Mouse (Mus musculus) cerebellum, adult 2 months (tissue): ENCODE measurements around the gene Zfp764. TPM values are rescaled to one million over a fixed set of nuclear protein-coding genes. Genes with fewer than 3 reads are reported as not detected.
"Not testable (repeated sequence)": the region's sequence is repeated elsewhere in the genome, so short reads cannot be mapped to it uniquely, and the experiment has no call there.

Experiments used
- DNase-seq, 2 experiments: peaks; one replicate each; pipeline ENCODE4 v3.0.0; 2021
- H3K27ac ChIP-seq: fragments of 200-500 bp; 2 replicates; pipeline ENCODE4 v1.5.1; 2012; ENCODE audit warnings: low read length, control low read depth, inconsistent platforms; ENCODE audit not compliant: insufficient read depth
- H3K27me3 ChIP-seq: fragments of 200-500 bp; 2 replicates; pipeline ENCODE4 v1.6.1; 2012; ENCODE audit warnings: inconsistent platforms, mild to moderate bottlenecking, low read length, moderate library complexity; ENCODE audit not compliant: control insufficient read depth, insufficient read depth
- H3K4me1 ChIP-seq: fragments of 200-500 bp; 2 replicates; pipeline ENCODE4 v1.6.1; 2011; ENCODE audit warnings: low read length; ENCODE audit not compliant: control insufficient read depth, insufficient read depth
- H3K4me3 ChIP-seq: fragments of 200-500 bp; replicated peaks from 2 replicates; pipeline ENCODE3; 2011; ENCODE audit warnings: mild to moderate bottlenecking, low read depth, low read length, control low read depth; ENCODE audit not compliant: insufficient read depth
- CTCF ChIP-seq: fragments of 200-500 bp; IDR thresholded peaks from 2 replicates; pipeline ENCODE4 v1.5.1; 2011; ENCODE audit warnings: low read depth, mild to moderate bottlenecking, control low read depth, low read length, moderate library complexity, borderline replicate concordance; ENCODE audit not compliant: insufficient read depth
- POLR2A ChIP-seq: fragments of 200-500 bp; IDR thresholded peaks from 2 replicates; pipeline ENCODE4 v1.6.1; 2011; ENCODE audit warnings: low read length, control low read depth, borderline replicate concordance; ENCODE audit not compliant: insufficient read depth
- WGBS: fragments of 180-500 bp; shearing (Covaris S2); methylation state at CpG from one replicate; pipeline ENCODE4 v1.1.7; 2018; 5-methylcytosine and 5-hydroxymethylcytosine counted together
- polyA plus RNA-seq: library from polyadenylated mRNA; depleted of rRNA; stranded (reverse); fragments of >200 nt; gene quantifications from 2 replicates; pipeline ENCODE4 v1.2.3, GENCODE M21; 2012; rRNA removed

The Zfp764 gene
- polyA plus RNA-seq, 1 experiment = 4.0 TPM

GRCm38 (mm10) chr7:127363475-127363921 is 43.1 kb downstream of the Zfp764 start:
- TF ChIP-seq CTCF (no peak), POLR2A (peak; percentile 60; the same call in 1 of the 2 replicates)
- H3K4me3 ChIP-seq = peak overlapping the region; percentile 51
- peak overlapping the region; percentile 68 for H3K27ac ChIP-seq
- H3K4me1 ChIP-seq = no peaks in the 10 kb centered on the region
- WGBS = 2% methylated on average over 24 of the region's 24 CpGs
- no peaks in the 10 kb centered on the region for H3K27me3 ChIP-seq
- peak; percentile 79 to 84 for DNase-seq

- peak; percentile 50 to 54 for DNase-seq
- WGBS = 4% methylated on average over 13 of the region's 13 CpGs
- peak overlapping the region; percentile 51 for H3K4me3 ChIP-seq
These were observed 44.2 kb downstream of the Zfp764 start for GRCm38 (mm10) chr7:127362418-127362817.

GRCm38 (mm10) chr7:127361449-127361848 is 45.2 kb downstream of the Zfp764 start:
- no peak overlapping the region for H3K4me3 ChIP-seq
- H3K4me1 ChIP-seq = no peaks in the 10 kb centered on the region
- WGBS = 38% methylated on average over 13 of the region's 13 CpGs
- no peak overlapping the region for H3K27ac ChIP-seq
- no peaks in the 10 kb centered on the region for H3K27me3 ChIP-seq
- DNase-seq = peak in 1 of 2 experiments; percentile 26
- TF ChIP-seq CTCF (no peak), POLR2A (no peak)

More at GRCm38 (mm10) chr7:127362418-127362817, 44.2 kb downstream of the Zfp764 start:
- H3K4me1 ChIP-seq, H3K27ac ChIP-seq, H3K27me3 ChIP-seq: not testable (repeated sequence)
- TF ChIP-seq CTCF = peak; percentile 17; the same call in 1 of the 2 replicates

- no peaks in the 10 kb centered on the region for H3K4me1 ChIP-seq
- WGBS = 82% methylated on average over 4 of the region's 4 CpGs
- TF ChIP-seq CTCF = no peak
- no peak for TF ChIP-seq POLR2A
- no peak overlapping the region for H3K27ac ChIP-seq
- DNase-seq = no peak
- no peaks in the 10 kb centered on the region for H3K27me3 ChIP-seq
- H3K4me3 ChIP-seq = no peak overlapping the region
These were observed 46.4 kb downstream of the Zfp764 start for GRCm38 (mm10) chr7:127360265-127360664.

- Histone ChIP-seq H3K27me3 (no peaks in the 10 kb centered on the region), H3K4me3 (no peak overlapping the region), H3K4me1 (no peaks in the 10 kb centered on the region), H3K27ac (no peak overlapping the region)
- TF ChIP-seq POLR2A (no peak), CTCF (no peak)
- whole genome bisulfite sequencing = 72% methylated on average over 4 of the region's 4 CpGs
- DNase-seq = no peak
These were observed 48.1 kb downstream of the Zfp764 start for GRCm38 (mm10) chr7:127358472-127358871.

- Histone ChIP-seq H3K4me3 (no peak overlapping the region), H3K27ac (no peak overlapping the region), H3K27me3 (no peaks in the 10 kb centered on the region), H3K4me1 (no peaks in the 10 kb centered on the region)
- no peak for TF ChIP-seq CTCF
- TF ChIP-seq POLR2A = no peak
- WGBS = 51% methylated on average over 2 of the region's 2 CpGs
- no peak for DNase-seq
These were observed 48.8 kb downstream of the Zfp764 start for GRCm38 (mm10) chr7:127357871-127358270.

- no peaks in the 10 kb centered on the region for H3K27me3 ChIP-seq
- H3K4me1 ChIP-seq = no peaks in the 10 kb centered on the region
- TF ChIP-seq POLR2A (no peak), CTCF (no peak)
- no peak overlapping the region for H3K27ac ChIP-seq
- WGBS = 67% methylated on average over 3 of the region's 3 CpGs
- H3K4me3 ChIP-seq = no peak overlapping the region
- no peak for DNase-seq
These were observed 50.8 kb downstream of the Zfp764 start for GRCm38 (mm10) chr7:127355796-127356195.

Other genes with a start within 250 kb of the Zfp764 start
- 101 and 103 TPM in 2 replicates for gene Cd2bp2, start 210.8 kb downstream of the Zfp764 start, polyA plus RNA-seq
- 72.4 and 83.9 TPM in 2 replicates for gene Tbc1d10b, start 198.4 kb downstream of the Zfp764 start, polyA plus RNA-seq
- gene Mylpf, start 197.9 kb downstream of the Zfp764 start, polyA plus RNA-seq = 1.6 and 3.0 TPM in 2 replicates
- 16.6 and 17.6 TPM in 2 replicates for gene Zfp553, start 173.8 kb downstream of the Zfp764 start, polyA plus RNA-seq
- 11.3 and 12.5 TPM in 2 replicates for gene Sept1, start 173.7 kb downstream of the Zfp764 start, polyA plus RNA-seq
- gene Zfp771, start 162.5 kb downstream of the Zfp764 start, polyA plus RNA-seq = 88.7 and 95.4 TPM in 2 replicates
- 23.8 and 25.6 TPM in 2 replicates for gene Dctpp1, start 146.1 kb downstream of the Zfp764 start, polyA plus RNA-seq
- gene Sephs2, start 132.8 kb downstream of the Zfp764 start, polyA plus RNA-seq = 31.1 and 31.7 TPM in 2 replicates
- gene Itgal, start 110.6 kb downstream of the Zfp764 start, polyA plus RNA-seq = 0.87 and 1.4 TPM in 2 replicates
- gene Zfp768, start 61.2 kb downstream of the Zfp764 start, polyA plus RNA-seq = 21.2 TPM in 2 replicates
- gene Zfp747, start 30.8 kb downstream of the Zfp764 start, polyA plus RNA-seq = 8.2 and 8.6 TPM in 2 replicates
- 3.9 and 4.4 TPM in 2 replicates for gene 9130019O22Rik, start 19.7 kb downstream of the Zfp764 start, polyA plus RNA-seq
- 4.8 and 5.9 TPM in 2 replicates for gene E430018J23Rik, start 13.2 kb downstream of the Zfp764 start, polyA plus RNA-seq
- 19.3 and 20.6 TPM in 2 replicates for gene Zfp688, start 15.2 kb upstream of the Zfp764 start, polyA plus RNA-seq
- gene Zfp689, start 42.3 kb upstream of the Zfp764 start, polyA plus RNA-seq = 6.8 and 6.9 TPM in 2 replicates
- gene Prr14, start 52.8 kb upstream of the Zfp764 start, polyA plus RNA-seq = 57.9 and 66.1 TPM in 2 replicates
- gene Fbrs, start 72.4 kb upstream of the Zfp764 start, polyA plus RNA-seq = 35.5 and 37.2 TPM in 2 replicates
- gene Srcap, start 105.2 kb upstream of the Zfp764 start, polyA plus RNA-seq = 32.2 and 36.2 TPM in 2 replicates
- gene Gm42715, start 112.8 kb upstream of the Zfp764 start, polyA plus RNA-seq = 18.6 and 19.5 TPM in 2 replicates
- gene Tmem265, start 154.6 kb upstream of the Zfp764 start, polyA plus RNA-seq = not detected in 2 replicates
- gene Phkg2, start 166.5 kb upstream of the Zfp764 start, polyA plus RNA-seq = 159 and 161 TPM in 2 replicates
- gene Ccdc189, start 181.8 kb upstream of the Zfp764 start, polyA plus RNA-seq = 10.1 and 12.2 TPM in 2 replicates
- 53.7 and 56.2 TPM in 2 replicates for gene Rnf40, start 181.9 kb upstream of the Zfp764 start, polyA plus RNA-seq
- 22.4 and 22.7 TPM in 2 replicates for gene Zfp629, start 209.0 kb upstream of the Zfp764 start, polyA plus RNA-seq